Mouse (Mus musculus) adrenal gland, adult 8-10 months (tissue): ENCODE results near the gene Rassf6. TPM values are rescaled to one million over a fixed set of nuclear protein-coding genes. Genes with fewer than 3 reads are reported as not detected.
"Not testable (repeated sequence)": the region's sequence is repeated elsewhere in the genome, so short reads cannot be mapped to it uniquely, and the experiment has no call there.

Experiments
- DNase-seq: peaks from one replicate; pipeline ENCODE4 v3.0.0; 2022
- total RNA-seq, 4 experiments: library from RNA; stranded (reverse); gene quantifications; 2 replicates each; pipeline ENCODE4 v1.2.4; 2022

Gene Rassf6
- total RNA-seq, 4 experiments from 2014 or later = 0.46 to 2.0 (median 1.7) TPM

DNA sequence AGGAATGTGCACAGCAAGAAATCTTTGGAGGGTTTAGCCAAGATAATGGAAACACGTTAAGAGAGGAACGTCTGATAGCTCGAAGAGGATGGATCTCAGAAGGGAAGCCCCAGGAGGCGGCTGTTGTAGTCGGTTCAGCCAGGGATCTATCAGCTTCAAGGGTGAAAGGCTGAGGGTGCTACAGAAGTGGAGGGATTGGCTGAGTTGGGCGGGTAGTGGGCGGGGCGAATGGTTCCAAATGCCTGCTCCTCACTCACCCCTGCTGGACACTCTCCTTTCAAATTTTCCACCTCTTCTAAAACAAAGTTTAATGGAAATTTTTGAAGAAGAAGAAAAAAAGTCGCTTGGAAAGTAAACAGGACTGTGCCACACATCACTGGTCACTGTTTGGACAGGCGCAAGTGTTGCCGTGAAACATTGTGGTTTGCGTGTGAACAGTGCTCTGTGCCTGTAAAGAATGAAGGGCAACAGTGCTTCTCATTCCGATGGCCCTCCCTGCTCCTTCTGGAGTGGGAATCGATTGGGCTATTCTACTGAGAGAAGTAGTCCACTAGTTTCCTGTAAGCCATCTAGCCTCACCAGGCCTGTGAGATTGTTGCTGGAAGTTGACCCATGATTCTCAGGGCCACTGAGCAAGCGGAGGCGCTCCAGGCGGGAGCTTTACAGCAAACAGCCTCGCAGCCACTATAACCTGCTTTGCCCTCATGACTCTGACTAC, 15.6 kb downstream of the Rassf6 start:
- DNase-seq = no peak

DNA sequence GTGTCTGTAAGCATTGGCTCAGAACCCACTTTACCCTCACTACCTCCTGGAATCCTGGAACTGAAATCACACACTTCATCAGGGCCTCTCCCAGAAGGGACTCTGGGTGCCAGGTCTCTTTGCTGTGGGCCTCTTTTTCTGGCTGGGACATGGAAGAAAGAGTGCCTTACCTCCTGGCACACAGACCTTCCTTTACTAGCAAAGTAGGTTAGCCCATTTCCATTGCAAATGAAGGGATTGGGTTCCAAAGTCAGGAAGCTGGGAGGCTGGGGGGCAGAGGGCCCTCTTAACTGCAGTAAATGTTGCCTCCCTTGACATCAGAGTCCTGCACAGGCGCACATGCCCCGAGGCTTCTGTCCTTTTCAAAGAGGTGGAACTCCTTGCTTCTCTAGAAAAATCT, 17.2 kb downstream of the Rassf6 start:
- no peak for DNase-seq

DNA sequence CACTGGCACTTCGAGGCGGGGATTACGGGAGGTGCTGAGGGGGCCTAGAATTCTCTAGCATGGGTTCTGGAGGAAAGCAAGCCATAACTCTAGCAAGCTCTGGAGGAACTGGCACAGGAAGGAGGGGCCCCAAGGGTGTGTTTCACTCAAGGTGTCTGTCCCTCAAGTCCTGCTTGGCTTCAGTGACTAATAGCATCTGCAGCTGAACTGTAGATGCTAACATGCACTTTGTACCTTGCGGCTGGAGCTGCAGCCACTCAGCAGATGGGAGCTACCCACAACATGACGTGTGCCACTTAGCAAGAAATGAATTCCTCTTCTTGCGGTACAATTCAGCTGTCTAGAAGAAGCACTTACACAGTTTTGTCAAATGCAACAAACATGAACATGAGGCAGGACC, 18.7 kb downstream of the Rassf6 start:
- DNase-seq = no peak

DNA sequence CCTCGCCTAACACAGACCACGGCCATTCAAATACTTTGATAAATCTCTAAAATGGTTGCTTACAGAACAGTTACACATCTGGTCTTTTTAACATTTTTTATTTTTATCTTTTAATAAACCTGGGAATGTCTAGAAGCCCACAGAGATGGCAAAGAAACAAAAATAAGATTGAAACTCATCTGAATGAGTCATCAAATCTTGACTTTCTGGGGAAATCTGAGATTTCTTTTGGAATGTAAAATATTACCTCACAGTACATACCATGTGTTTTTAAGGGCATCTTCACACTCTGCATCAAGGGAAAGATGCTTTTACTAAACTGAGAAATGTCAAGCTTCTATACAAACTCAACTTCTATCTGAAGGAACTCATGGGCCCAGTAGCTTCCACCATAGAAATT, 19.1 kb downstream of the Rassf6 start:
- DNase-seq = no peak

DNA sequence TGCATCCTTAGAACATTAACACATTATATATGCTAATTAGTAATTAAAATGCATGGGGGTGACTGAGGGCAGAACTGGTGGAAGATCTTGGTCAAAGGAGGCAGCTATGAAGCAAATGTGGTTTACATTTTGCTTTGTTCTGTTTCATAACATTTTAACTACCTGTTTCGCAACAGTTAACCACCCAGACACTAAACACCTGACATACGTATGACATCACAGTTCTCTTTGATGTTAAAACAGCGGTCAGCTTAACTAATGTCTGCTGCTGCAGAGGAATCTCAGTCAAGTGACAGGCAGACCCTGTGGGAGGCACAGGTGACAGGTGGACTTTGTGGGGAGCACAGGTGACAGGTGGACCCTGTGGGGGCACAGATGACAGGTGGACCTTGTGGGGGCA, 22.6 kb downstream of the Rassf6 start:
- DNase-seq = no peak

DNA sequence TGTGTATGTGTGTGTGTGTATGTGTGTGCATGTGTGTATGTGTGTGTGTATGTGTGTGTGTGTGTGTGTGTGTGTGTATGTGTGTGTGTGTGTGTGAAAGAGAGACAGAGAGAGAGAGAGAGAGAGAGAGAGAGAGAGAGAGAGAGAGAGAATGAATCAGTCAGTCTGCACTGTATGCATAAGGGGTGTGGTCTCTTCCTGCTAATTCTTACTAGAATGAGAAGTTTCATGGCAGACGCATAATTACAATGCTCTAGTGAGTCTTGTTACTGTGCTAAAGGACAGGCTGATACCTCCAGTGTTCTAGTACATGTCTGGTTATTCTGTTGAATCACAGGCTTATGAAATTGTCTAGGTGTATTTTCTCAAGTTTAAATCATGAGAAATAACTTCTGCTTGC, 27.7 kb downstream of the Rassf6 start:
- not testable (repeated sequence) for DNase-seq

DNA sequence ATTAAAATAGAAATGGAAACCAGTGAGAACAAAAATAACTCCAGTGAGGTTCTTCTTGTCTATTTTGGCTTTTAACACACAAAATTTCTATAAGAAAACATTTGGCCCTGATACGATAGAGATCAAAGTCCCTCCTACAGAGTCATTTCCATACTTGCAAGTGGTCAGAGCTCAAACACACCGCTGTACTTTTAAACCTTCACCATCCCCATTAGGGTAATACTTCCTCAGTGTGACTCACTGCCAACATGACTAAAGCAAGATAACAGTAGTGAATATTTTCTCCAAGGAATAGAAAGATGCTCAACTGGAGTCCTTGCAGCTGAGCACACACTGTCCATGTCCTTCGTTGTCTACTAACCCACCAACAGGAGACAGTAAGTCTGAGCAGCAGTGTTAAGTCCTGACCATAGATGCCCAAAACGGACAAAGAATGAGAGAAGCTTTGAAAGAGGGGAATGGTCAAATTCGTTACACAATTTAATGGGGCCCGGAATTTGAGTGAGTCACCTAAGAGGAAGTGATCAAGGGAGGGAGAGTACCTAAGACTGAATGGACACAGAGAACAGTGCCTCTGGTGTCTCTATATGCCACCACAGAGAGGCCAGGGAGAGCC, 28.4 kb downstream of the Rassf6 start:
- DNase-seq = no peak

DNA sequence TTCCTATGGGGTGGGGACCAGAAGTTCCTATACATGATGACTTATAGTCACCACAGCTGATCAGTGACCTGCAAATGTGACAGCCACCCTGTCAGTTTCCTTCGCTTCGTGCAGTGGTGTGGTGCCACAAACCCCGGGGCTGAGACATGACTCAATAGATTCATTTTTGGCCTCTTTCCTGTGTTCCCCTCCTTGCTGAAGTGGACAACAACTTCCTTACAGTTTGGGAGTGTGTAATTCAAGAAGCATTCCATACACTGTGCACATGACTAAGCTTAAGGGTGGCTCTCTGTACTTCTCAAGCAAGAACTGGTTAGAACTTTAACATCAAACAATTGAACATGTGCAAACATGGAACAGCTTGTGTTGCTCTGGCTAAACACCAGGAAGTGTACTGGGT, 29.1 kb downstream of the Rassf6 start:
- DNase-seq = no peak

DNA sequence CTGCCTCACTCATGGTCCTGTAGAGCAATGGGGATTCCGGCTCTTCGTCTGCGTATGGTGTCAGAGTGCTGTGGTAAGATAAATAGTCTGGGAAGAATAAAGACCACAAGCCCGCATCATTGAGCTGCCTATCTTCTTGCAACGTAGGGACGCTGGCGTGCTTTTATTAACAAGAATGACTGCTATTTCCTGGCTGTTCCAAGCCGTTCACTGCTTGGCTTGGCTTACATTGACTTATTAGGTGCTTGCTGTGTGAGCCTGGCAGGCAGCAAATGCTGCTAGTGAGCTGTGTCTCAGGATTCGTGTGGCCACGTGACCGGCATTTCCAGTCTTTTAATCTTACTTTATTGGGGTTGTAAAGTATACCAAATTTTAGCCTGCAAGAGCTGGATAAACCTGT, 31.6 kb downstream of the Rassf6 start:
- DNase-seq = no peak

DNA sequence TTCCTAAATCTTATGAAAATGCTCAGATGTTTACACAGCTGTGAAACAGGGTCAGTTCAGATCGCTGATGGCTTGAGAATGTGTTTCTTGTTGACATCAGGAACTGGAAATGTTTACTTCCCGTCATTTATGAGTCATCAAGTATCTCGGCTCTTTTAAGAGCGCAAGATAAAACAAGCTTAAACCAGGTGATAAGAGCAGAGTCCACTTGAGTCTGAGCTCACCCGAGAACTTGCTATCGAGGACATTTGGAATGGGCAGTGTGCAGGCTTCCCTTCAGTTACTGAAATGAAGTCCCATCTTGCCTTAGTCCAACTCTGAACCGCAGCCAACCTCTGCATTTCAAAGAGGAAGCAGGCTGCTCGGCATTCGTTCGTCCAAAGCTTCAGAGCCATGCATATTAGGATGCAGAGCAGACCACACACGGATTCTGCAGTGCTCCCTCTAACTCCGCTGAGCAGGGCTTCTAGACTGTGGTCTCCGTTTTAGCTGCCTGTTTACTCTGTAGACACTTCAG, 37.0 kb downstream of the Rassf6 start:
- DNase-seq = no peak

DNA sequence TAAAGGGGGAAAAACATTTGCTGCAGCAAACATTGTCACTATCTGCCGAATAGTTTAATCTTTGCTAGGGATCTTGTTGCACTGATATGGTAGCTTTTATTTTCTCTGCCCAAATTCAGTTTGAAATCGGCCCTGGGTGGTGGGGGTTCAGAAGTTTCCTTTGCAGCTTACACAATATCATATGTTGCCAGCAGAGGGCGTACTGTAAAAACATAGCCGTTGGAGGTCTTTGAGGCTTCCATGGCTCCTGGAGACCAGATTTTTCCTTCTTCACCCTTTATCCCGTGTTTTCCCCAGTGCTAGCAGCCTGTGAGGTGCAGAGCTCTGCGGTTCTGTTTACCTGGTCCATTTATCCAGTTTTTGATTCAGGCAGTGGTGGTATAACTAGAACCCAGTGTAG, 39.0 kb downstream of the Rassf6 start:
- DNase-seq = no peak

DNA sequence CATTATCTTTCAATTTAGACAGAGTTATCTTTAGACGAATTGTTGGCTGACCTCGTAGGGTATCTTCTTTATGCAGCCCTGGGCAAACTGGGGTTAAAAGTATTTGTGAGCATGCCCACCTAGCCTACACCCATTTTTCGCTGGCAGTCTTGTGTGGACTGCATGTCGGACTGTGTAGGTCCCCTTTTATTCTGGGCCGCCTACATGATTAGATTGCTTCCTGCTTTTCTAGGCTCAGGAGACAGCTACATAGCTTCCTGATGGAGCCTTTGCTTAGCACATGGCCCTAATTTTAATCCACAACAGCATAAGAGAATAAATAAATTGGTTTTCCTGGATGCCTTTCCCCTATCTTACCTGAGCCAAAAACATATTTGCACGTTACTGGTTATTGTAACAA, 44.3 kb downstream of the Rassf6 start:
- DNase-seq = no peak

DNA sequence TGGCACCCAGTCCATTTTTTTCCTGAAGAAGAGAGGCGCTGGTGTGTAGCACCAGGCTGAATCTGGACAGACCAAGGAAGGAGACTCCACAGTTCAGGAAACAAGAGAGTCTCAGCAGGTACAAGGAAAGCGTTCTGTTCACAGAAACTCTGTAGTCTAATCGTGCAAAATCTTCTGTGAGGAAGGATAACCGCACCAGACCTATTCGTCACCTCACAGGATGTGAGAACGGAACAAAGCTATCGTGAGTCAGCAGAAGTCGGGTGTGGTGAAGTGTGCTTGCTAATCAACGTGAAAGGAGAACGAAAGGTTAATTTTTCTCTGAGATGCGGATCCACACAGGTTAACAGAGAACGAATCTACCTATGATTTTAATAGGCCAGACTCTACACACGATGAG, 45.5 kb downstream of the Rassf6 start:
- no peak for DNase-seq

DNA sequence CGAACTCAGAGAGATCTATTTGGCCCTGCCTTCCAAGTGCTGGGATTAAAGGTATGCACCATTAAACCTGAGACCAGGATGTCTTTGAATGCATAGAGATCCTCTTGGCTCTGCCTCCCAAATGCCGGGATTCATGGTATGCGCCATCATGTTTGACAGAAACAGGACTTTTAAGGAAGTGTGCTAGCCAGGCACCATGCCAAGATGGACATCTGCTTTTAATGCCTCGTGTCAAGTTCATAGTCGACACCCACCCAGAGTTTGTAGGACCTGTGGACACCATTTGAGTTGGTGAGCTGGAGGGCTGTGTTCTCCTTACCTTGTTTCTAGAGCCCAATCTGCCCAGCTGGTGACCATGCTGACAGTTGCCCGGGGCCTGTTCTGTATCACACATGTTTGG, 48.5 kb downstream of the Rassf6 start:
- DNase-seq = no peak

DNA sequence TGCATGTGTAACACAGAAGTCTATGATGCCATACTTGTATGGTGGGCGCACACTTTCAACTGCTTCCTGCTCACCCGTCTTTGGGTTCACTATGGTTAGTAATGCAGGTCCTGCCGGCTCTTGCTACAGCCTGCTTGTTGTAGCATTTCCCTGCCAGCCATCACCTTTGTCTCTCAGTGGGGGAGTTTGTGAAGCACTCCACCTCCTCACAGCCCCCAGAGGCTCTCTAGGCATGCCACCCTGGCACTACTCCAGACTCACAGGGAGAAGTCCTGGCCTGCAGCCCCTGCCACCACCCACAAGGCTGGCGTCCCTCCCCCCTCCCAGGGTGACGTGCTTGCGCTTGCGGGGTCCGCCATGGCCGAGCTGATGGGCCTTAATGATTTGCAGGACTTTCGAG, 49.8 kb downstream of the Rassf6 start:
- DNase-seq = no peak

DNA sequence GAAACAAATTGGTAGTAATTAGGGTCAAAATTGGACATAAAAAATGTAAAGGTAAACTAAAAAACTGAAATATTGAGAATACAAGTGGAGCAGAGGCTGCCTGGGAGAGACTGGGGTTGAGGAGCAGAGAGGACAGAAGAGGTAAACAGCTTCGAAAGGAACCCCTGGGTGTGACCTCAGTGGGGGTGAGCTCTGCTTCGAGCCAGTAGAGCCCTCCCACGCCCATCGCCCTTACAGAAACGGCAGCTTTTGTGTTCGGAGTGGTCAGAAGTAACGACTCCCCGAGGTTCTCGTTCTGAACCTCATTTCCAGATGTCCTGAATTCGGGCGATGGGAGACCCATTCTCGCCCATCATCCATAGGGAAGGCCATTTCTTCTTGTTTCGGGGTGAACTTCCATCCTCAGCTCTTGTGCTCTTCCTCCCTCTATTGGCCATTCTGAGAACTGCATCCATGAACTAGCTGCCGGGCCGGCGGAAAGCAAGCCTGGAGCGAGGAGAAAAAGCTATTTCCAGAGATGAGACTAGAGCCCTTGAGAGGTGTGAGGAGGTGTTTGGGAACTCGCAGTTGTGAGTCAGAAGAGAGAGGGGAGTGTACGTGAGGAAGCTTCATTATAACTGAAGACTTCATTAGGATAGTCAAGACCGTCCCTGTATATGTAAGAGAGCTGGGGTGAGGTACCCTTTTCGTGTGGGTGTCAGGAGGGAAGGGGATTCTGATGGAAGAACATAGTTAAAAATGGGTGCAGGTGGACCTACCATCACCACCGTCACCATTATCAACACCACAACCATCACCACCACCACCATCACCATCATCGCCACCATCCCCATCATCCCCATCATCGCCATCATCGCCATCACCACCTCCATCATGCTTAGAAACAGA, 51.5 kb downstream of the Rassf6 start:
- peak; percentile 16 for DNase-seq

DNA sequence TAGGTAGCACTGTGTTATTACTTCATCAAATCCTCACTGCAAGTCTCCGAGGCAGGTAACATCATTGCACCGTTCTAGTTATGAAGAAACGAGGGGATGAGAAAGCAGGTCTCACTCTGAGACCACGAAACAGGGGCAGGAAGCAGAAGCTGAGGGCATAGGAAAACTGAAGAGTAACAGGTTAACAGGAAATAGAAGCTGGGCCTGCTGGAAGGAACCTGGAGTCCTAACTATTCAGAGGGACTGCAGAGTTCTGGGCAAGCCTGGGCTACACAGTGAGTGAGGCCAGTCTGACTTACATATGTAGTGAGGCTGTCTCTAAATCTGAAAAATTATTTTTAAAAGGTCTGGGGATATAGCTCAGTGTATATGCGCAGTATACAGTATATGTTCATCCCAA, 52.4 kb downstream of the Rassf6 start:
- no peak for DNase-seq

DNA sequence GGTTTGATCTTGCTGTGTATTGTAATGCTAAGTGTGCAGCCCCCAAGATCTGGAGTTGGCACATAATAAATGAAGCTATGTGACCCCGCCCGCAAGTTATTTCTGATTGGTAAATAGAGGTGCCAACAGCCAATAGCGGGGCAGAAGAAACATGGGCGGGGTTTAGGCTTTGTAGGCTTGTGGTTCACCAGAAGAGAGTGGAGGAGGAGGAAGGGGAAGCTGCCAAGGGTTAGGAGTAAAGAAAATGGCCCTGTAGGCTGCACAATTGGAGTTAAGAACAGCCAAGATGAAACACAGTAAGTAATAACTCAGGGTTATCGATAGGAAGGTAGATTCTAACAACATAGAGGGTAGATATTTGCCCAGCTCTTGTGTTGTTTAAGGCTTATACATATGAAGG, 53.9 kb downstream of the Rassf6 start:
- DNase-seq = no peak

DNA sequence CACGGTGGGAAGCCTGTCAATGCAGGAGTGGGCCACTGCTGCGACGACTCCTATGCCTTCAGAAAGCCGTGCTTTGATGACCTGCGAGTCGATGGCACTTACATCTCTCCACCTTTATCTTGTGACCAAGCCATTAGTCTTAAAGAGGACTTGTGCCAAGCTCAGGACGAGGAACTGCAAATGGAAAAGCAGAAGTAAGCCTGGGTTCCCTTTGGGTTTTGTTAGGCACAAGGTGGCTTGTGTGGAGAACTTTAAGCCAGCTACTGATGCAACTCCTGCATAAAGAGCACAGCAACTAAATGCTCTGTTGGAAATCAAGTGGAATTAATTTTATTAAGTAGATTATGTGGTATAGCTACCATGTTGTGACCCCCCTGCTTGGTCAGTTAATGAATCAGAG, 55.7 kb downstream of the Rassf6 start:
- DNase-seq = no peak

DNA sequence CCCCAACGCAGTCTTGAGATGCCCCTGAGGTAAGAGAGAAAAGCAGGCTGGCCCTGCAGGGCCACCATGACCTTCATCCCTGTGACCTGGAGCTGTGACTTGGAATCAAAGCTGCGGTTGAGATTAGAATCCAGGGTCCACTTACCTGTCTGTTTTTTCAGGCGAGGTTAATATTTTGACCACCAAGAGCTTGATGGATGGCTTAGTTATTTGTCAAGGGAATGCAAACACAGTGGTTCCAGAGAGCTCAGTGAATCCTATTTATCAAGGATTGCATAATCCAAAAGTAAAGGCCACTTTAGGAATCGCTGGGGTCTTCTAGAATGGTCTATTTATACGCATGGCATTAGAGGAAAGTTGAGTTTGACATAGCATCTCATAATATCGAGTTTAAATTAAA, 58.3 kb downstream of the Rassf6 start:
- DNase-seq = no peak

DNA sequence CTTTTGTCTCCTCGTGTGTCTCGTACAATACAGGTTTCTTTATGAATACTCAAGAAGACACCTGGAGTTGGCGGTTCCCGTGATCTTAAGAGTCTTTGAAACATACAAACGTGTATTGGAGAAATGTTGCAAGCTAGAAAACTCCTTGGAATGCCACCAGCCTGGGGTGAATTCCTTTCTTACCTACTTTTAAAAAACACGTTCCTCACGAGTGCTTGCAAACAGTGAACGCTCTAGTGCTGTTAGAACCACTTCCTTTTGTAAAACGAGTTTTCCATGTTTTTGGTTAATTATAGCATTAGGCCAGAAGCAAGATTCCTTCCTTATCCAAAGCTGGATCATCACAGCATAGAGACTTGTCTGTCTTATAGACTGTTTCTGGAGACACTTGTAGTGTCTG, 60.9 kb downstream of the Rassf6 start:
- no peak for DNase-seq

DNA sequence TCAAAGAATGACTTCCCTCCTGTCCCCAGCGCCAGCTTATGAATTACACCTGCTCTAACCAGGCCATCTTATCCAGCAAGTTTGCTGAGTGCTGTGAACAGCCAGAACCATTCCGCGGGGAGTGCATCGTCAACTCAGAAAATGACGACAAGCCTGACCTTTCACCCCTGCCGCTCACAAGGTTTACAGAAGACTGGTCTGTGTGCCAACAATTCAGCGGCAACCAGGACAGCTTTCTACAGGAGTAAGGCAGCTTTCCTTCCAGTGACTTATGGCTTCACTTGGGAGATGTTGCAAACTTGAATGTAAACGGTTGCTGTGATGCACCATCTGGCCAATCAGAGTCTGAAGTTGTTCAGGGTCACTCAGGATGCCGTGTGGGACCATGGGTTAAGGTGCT, 62.7 kb downstream of the Rassf6 start:
- no peak for DNase-seq

DNA sequence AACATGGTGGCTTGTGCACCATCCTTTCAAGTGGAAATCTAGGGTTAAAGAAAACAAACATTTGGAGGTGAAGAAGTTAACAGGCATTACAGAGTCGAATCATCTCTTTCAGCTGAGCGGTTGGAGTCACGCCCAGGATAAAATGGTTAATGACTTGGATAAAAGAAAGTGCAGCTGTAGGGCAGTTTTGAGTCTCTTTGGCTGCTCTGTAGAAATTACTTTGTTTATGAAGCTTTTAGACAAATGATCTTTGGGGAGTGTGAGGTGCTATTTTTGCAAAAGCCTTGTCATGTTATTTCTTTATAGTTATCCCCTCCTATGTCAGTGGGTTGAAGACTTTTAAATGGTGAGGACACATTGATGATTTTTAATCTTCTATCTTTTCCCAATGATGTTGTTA, 69.2 kb downstream of the Rassf6 start:
- no peak for DNase-seq

DNA sequence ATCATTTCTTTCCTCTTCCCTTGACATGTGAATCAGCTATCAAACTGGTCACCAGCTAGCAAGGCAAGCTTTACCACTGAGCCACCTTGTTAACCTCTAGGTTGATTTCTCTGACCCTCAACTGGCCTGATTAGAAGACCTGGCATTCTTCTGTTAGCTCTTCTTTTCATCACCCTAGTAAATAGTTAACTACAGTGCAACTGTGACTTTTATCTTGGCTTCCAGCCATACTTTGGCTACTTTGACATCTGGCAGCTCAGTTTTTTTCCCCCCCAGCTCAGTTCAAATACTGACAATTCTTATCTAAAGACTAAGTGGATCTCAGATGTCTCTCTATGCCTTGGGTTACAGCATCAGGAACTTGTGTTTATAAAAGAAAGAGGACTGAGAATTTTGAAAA, 72.1 kb downstream of the Rassf6 start:
- no peak for DNase-seq
